Mouse (Mus musculus): ENCODE measurements around the gene Pla2g4c. TPM values are rescaled to one million over a fixed set of nuclear protein-coding genes. Genes with fewer than 3 reads are reported as not detected.

The Pla2g4c gene
- total RNA-seq, 2 experiments from 2014 or later, result 0.27 to 0.43 TPM

DNA sequence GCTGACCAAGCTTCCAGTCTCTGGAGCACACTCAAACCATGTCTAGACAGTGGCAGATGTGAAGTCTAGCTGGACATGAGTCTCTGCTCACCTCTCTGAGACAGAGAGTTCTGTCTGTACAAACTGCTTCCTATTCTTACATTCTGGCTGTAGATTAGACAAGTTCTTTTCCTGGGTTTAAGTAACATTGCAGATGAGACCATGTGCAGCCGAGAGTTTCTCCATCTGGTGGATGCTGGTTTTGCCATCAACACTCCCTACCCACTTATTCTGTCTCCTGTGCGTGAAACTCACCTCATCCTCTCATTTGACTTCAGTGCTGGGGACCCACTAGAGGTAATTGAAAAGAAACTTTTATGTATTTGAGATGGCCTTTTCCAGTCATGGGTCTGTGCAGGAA, 56.1 kb downstream of the Pla2g4c start:
- DNase-seq, result no peak

DNA sequence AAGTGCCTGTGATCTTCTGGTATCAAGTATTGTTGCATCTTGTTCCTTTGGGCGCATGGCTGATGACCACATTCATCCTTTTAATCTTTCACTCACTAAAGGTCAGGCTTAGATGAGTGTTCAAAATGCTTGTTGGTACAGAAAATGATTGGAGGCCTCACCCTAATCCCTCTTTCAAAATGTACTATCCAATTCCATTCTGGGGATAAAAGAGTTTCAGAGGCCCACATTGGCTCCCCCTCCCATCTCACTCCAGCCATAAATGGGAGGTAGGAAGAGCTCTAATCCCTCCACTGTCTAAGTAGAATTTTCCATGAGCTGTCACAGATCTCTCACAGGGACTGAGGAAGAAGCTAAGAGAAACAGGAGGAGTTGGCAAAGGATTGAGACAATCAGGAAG, 73.4 kb downstream of the Pla2g4c start, which contains the start of gene Cabp5:
Cabp5 (plus strand) TSS at position 301 of the 400 bp plus-strand sequence.
- DNase-seq, result no peak

Other genes starting within 250 kb of the Pla2g4c start
- not detected for gene Vmn1r85, start 229.5 kb upstream of the Pla2g4c start, total RNA-seq (2021)
- gene Vmn1r86, start 204.7 kb upstream of the Pla2g4c start, total RNA-seq (2021), result not detected
- not detected for gene Vmn1r87, start 184.5 kb upstream of the Pla2g4c start, total RNA-seq (2021)
- gene Vmn1r88, start 165.1 kb upstream of the Pla2g4c start, total RNA-seq (2021), result under 1 TPM; 0.07 to 0.12 TPM
- gene Vmn1r89, start 111.6 kb upstream of the Pla2g4c start, total RNA-seq (2021), result not detected
- gene Lig1, start 47.4 kb upstream of the Pla2g4c start, total RNA-seq (2021), result 10 to 100 TPM; 44.3 to 45.5 TPM
- 1 to 10 TPM; 5.8 to 6.5 TPM for gene Zswim9, start 45.9 kb upstream of the Pla2g4c start, total RNA-seq (2021)
- gene Cabp5, start 73.5 kb downstream of the Pla2g4c start, total RNA-seq (2021), result under 1 TPM in 1 of 2 experiments, not detected in 1; 0.47 TPM
- gene Bsph1, start 126.2 kb downstream of the Pla2g4c start, total RNA-seq (2021), result not detected
- not detected for gene Bsph2, start 246.4 kb downstream of the Pla2g4c start, total RNA-seq (2021)